Mouse (Mus musculus) hematopoietic stem cell, adult 5-6 weeks (primary cell): ENCODE data around the gene Tm7sf3. TPM values are rescaled to one million over a fixed set of nuclear protein-coding genes. Genes with fewer than 3 reads are reported as not detected.

Experiments
- ATAC-seq, 2 experiments: fragments of 125-278 bp in 1 of 2; replicated peaks in 1 of 2; 2 replicates each; pipeline ENCODE4 v1.8.0; 2016 to 2017; ENCODE audit warnings: inconsistent platforms in 2 of 2, mild to moderate bottlenecking in 2 of 2, moderate number of reproducible peaks in 2 of 2, low read depth in 1 of 2, moderate TSS enrichment in 1 of 2; ENCODE audit not compliant: low FRiP score in 2 of 2, poor library complexity in 2 of 2, severe bottlenecking in 2 of 2, insufficient read depth in 1 of 2, low TSS enrichment in 1 of 2
- total RNA-seq: library from RNA; stranded (forward); fragments of 172-1452, 232-1000 nt; gene quantifications from 2 replicates; pipeline ENCODE4 v1.2.3, GENCODE M21; 2017

Tm7sf3 gene
- total RNA-seq, 1 experiment from 2014 or later, result 31.5 TPM

GRCm38 (mm10) chr6:146632403-146632802 is 10.2 kb downstream of the Tm7sf3 start:
- no peak for ATAC-seq

- ATAC-seq, result no peak
These were observed 10.8 kb downstream of the Tm7sf3 start for GRCm38 (mm10) chr6:146631847-146632246.

DNA sequence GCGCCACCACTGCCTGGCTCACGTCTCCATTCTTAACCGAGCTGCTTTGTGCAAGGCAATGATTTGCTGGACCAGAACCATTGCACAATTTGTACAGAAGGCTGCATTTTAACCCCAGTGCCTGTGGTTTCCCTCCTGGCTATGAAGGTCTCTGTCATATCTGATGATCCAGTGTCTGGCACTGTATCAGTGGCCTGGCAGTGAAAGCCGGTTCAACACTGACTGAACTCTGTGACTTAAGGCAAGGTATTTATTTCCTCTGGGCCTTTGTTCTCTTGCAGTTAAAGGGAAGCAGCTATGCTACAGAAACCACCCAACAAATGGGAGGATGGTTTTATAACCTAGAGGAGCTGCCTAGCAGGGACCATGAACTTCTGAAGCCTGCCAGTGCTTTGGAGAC is 11.7 kb downstream of the Tm7sf3 start:
- no peak for ATAC-seq

GRCm38 (mm10) chr6:146629781-146630756 is 12.6 kb downstream of the Tm7sf3 start:
- ATAC-seq, result peak in 1 of 2 experiments; percentile 30; a peak in 1 of 4 replicates

- ATAC-seq, result no peak
These were observed 14.5 kb downstream of the Tm7sf3 start for GRCm38 (mm10) chr6:146628123-146628522.

DNA sequence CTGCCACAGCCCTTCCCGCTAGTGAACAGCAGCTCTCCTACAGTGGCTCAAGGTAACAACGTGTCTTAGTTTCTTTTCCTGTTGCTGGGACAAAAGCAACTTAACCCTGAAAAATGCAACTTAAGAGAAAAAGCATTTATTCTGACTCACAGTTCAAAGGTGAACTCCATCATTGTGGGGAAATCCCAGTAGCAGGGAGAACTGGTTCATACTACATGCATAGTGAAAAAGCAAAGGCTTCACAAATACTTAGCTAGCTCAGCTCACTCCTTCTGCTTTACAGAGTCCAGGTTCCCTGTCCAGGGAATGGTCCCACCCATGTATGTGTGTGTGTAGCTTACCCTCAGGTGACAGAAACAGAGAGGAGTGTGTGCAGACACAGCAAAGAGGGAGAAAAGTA is 26.0 kb downstream of the Tm7sf3 start:
- ATAC-seq, result no peak

DNA sequence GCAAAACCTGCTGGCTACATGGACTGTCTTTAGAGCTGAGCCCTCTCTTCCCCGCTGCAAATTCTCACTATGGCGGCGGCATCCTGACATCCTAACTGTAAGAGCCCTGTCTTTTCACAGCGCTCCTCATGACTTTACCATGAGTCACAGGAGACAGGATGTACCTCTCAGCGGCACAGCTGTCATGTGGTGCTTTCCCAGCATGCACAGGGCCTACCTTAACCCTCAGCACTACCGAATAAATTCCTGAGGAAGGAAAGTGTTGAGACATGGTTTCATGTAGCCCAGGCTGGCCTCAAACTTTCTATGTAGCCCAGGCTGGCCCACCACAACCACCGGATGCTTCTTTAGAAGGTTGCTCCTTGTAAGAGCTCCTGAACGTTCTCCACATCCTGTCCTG is 26.7 kb downstream of the Tm7sf3 start:
- ATAC-seq, result no peak

DNA sequence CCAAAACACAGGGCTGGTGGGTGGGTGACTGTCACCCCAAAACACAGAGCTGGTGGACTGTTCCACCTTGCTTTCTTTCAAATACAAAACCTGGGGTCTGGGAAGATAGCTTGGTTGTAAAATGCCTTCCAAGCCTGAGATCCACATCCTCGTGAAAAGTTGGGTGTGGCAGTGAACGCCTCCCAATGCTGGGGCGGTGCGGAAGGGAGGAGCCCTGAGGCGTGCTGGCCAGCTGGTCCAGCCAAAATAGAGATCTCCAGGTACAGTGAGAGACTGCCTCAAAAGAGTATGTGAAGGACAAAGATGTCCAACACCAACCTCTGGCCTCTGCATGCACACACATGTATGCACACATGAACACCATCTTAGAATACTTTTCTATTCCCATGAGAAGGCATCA is 28.1 kb downstream of the Tm7sf3 start:
- no peak for ATAC-seq

DNA sequence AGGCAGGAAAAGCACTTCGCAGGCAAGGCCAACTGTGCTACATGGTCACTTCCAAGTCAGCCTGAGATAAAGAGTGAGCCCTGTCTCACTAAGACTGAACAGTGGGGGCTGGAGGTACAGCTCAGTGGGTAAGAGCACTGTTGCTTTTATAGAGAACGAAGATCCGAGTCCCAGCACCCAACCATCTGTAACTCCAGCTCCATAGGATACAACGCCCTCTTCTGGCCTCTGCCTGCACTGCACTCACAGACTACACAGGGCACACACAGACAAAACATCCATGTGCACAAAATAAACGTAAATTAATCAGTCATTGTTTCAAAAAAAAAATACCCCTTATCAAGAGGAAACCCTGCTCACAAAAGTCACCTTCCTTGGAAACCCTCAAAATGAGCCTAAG is 28.7 kb downstream of the Tm7sf3 start:
- ATAC-seq, result no peak

- ATAC-seq, result no peak
These were observed 29.9 kb downstream of the Tm7sf3 start for GRCm38 (mm10) chr6:146612736-146613135.

DNA sequence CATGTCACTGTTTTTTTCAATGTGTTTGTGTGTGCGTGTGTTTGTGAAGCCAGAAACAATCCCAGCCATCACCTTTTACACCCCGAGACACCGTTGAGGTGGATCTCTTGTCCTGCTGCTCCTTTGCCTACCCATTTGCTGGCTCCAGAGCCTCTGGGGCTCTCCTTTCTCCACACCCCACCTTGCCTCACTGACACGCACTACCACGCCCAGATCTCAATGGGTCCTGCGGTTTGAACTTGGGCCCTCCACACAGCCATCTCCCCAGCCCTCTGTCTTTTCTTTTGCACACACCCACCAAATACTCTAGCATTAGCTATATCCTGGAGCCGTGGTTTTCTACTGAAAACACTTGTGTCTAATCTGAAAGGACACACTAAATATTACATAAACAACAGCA is 30.7 kb downstream of the Tm7sf3 start:
- peak in 1 of 2 experiments; percentile 20; a peak in 2 of 4 replicates for ATAC-seq

DNA sequence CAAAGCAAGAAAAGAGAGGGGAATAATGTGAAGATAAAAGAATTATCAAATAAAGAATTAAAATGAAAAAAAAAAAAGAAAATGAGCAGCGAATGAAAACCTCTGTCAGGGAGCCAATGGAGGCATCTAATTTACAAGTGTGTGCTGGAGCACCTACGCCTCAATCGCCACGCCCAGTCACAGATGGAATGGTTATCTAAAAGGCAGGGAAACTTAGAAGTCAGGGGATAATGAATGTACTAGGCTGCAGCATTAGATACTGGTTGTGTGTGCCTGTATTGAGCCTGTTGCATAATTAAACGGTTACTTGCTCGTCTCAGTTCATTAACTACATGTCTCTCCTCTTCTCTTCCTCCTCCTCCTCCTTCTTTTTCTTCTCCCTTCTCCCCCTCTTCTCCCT is 31.2 kb downstream of the Tm7sf3 start:
- ATAC-seq, result peak in 1 of 2 experiments; percentile 42; a peak in 2 of 4 replicates

DNA sequence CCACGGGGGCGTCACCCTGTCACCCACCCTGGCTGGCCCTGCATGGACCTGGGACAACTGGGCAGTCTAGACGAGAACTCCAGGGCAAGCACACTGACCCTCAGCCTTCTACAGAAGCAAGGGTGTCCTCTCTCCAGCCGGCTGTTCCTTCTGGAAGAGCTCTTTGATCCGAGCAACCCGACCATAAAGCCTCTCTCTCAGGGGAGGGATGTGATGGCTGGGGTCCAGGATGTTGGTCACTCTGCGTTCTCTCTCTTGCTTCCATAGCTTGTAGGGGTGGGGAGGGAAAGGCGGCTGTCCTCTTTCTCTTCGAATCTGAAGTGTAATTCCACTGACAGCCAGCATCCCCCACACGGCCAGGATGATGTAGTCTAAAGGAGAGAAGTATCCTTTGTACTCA is 39.0 kb downstream of the Tm7sf3 start:
- no peak for ATAC-seq

DNA sequence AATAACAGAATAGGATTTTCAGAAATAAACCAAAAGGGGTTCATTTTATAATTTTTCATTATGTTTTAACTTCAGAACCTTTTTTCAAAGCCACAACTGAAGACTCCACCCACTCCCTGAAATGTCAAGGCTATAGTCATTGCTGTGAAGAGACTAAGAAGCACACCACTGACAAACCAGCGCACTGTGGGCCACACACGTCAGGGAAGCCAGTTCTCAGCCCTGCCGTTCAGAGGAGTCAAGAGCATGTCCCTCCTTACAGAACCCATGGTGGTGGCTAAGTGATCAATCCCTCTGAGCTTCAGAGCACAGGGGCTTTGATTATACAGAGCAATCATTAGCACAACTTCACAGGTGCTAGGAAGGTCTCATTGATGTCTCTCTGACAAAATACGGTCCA is 40.0 kb downstream of the Tm7sf3 start:
- no peak for ATAC-seq

- ATAC-seq, result no peak
These were observed 57.5 kb downstream of the Tm7sf3 start for GRCm38 (mm10) chr6:146585134-146585533.

DNA sequence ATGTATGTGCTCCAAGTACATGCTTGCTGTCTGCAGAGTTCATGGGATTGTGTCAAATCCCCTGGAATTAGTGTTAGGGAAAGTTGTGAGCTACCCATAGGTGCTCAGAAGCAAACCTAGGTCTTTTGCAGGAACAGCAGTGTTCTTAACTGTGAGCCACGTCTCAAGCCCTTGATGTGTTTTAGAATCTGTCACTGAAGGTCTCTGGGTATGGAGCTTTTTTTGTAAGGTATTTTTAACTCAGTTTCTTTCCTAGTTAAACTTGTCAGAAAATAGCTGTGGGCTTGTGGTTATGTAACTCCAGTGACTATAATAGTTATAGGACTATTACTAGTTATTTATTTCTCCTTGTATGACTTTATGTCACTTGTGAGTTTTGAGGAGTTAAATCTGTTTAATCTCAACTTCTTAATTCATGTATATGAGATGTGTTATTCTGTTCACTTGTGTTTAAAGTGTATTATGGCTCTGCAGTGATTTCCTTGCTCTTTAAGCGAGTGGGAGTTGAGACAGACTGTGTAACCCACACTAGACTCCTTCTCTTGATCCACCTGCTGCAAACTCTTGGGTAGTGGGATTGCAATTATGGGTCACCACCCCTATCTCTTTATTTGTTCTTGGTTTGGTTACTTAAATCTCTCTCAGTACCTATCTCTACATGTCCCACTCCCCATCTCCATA is 59.1 kb downstream of the Tm7sf3 start:
- no peak for ATAC-seq

GRCm38 (mm10) chr6:146580381-146580926 is 62.2 kb downstream of the Tm7sf3 start:
- no peak for ATAC-seq

- ATAC-seq, result no peak
These were observed 64.0 kb downstream of the Tm7sf3 start for GRCm38 (mm10) chr6:146578586-146578985.
